Mouse (Mus musculus): ENCODE measurements around the gene Nrxn2. TPM values are rescaled to one million over a fixed set of nuclear protein-coding genes. Genes with fewer than 3 reads are reported as not detected.

Nrxn2 gene
- polyA plus RNA-seq, 1 experiment = 393 TPM

GRCm38 (mm10) chr19:6389803-6390202, 28.7 kb upstream of the Nrxn2 start:
- DNase-seq (ENCODE audit: extremely low spot score in 1 of 2, low spot score in 1 of 2) = no peak

GRCm38 (mm10) chr19:6390251-6390650, 28.3 kb upstream of the Nrxn2 start:
- no peak for DNase-seq (ENCODE audit: extremely low spot score in 1 of 2, low spot score in 1 of 2)

- no peak for DNase-seq (ENCODE audit: extremely low spot score in 1 of 2, low spot score in 1 of 2)
Measured at GRCm38 (mm10) chr19:6392743-6393393, 25.7 kb upstream of the Nrxn2 start.

GRCm38 (mm10) chr19:6393637-6394036, 24.9 kb upstream of the Nrxn2 start:
- DNase-seq (ENCODE audit: extremely low spot score in 1 of 2, low spot score in 1 of 2) = no peak

- no peak for DNase-seq (ENCODE audit: extremely low spot score in 1 of 2, low spot score in 1 of 2)
Measured at GRCm38 (mm10) chr19:6396237-6396636, 22.3 kb upstream of the Nrxn2 start.

- no peak for DNase-seq (ENCODE audit: extremely low spot score in 1 of 2, low spot score in 1 of 2)
Measured at GRCm38 (mm10) chr19:6397582-6398249, 20.8 kb upstream of the Nrxn2 start.

- no peak for DNase-seq (ENCODE audit: extremely low spot score in 1 of 2, low spot score in 1 of 2)
Measured at GRCm38 (mm10) chr19:6398447-6399284, 19.9 kb upstream of the Nrxn2 start.

- DNase-seq (ENCODE audit: extremely low spot score in 1 of 2, low spot score in 1 of 2) = no peak
Measured at GRCm38 (mm10) chr19:6399285-6400095, 19.0 kb upstream of the Nrxn2 start, which contains the start of gene Rasgrp2. Gene Rasgrp2, plus strand, starts transcription at chr19:6399340.

GRCm38 (mm10) chr19:6400096-6401086, 18.1 kb upstream of the Nrxn2 start:
- no peak for DNase-seq (ENCODE audit: extremely low spot score in 1 of 2, low spot score in 1 of 2)

GRCm38 (mm10) chr19:6401131-6401815, 17.3 kb upstream of the Nrxn2 start:
- DNase-seq (ENCODE audit: extremely low spot score in 1 of 2, low spot score in 1 of 2) = peak in 1 of 2 experiments; percentile 74

GRCm38 (mm10) chr19:6401951-6402350, 16.6 kb upstream of the Nrxn2 start:
- DNase-seq (ENCODE audit: extremely low spot score in 1 of 2, low spot score in 1 of 2) = no peak

- no peak for DNase-seq (ENCODE audit: extremely low spot score in 1 of 2, low spot score in 1 of 2)
Measured at GRCm38 (mm10) chr19:6403869-6404268, 14.7 kb upstream of the Nrxn2 start.

- no peak for DNase-seq (ENCODE audit: extremely low spot score in 1 of 2, low spot score in 1 of 2)
Measured at GRCm38 (mm10) chr19:6405433-6405832, 13.1 kb upstream of the Nrxn2 start.

GRCm38 (mm10) chr19:6407109-6407508, 11.4 kb upstream of the Nrxn2 start:
- no peak for DNase-seq (ENCODE audit: extremely low spot score in 1 of 2, low spot score in 1 of 2)

- DNase-seq (ENCODE audit: extremely low spot score in 1 of 2, low spot score in 1 of 2) = no peak
Measured at GRCm38 (mm10) chr19:6407816-6408510, 10.6 kb upstream of the Nrxn2 start.

- DNase-seq (ENCODE audit: extremely low spot score in 1 of 2, low spot score in 1 of 2) = no peak
Measured at GRCm38 (mm10) chr19:6408749-6409148, 9.8 kb upstream of the Nrxn2 start.

- no peak for DNase-seq (ENCODE audit: extremely low spot score in 1 of 2, low spot score in 1 of 2)
Measured at GRCm38 (mm10) chr19:6409176-6409575, 9.4 kb upstream of the Nrxn2 start.

- no peak for DNase-seq (ENCODE audit: extremely low spot score in 1 of 2, low spot score in 1 of 2)
Measured at GRCm38 (mm10) chr19:6409936-6410335, 8.6 kb upstream of the Nrxn2 start.
